Mouse (Mus musculus) layer of hippocampus, adult 9-11 months (tissue): Measurements from ENCODE around the gene Klhl13.
A peak's percentile ranks its signal among the peaks of the same experiment; 100 is the strongest.

Experiments
- DNase-seq: peaks from one replicate; pipeline ENCODE4 v3.0.0; 2022

Klhl13 gene

GRCm38 (mm10) chrX:23364514-23365381 is at the start of gene Klhl13:
Klhl13 (minus strand) TSS chrX:23365082.
- DNase-seq, result peak; percentile 16

- no peak for DNase-seq
These were observed 44.6 kb upstream of the Klhl13 start for GRCm38 (mm10) chrX:23409296-23410149.

- DNase-seq, result no peak
These were observed 23.8 kb upstream of the Klhl13 start for GRCm38 (mm10) chrX:23388716-23389115.

GRCm38 (mm10) chrX:23363441-23363840 is 1.4 kb downstream of the Klhl13 start:
- no peak for DNase-seq

GRCm38 (mm10) chrX:23360446-23360845 is 4.4 kb downstream of the Klhl13 start:
- DNase-seq, result no peak

GRCm38 (mm10) chrX:23350083-23350482 is 14.8 kb downstream of the Klhl13 start:
- no peak for DNase-seq

- DNase-seq, result no peak
These were observed 36.8 kb downstream of the Klhl13 start for GRCm38 (mm10) chrX:23328116-23328515.

- DNase-seq, result no peak
These were observed 46.0 kb downstream of the Klhl13 start for GRCm38 (mm10) chrX:23318857-23319256.

- peak; percentile 41 for DNase-seq
These were observed 68.8 kb downstream of the Klhl13 start for GRCm38 (mm10) chrX:23295952-23296598.

- DNase-seq, result no peak
These were observed 79.5 kb downstream of the Klhl13 start for GRCm38 (mm10) chrX:23285442-23285817.

GRCm38 (mm10) chrX:23284530-23285441 is 80.1 kb downstream of the Klhl13 start:
- DNase-seq, result no peak

- DNase-seq, result no peak
These were observed 97.3 kb downstream of the Klhl13 start for GRCm38 (mm10) chrX:23267601-23268000.

GRCm38 (mm10) chrX:23248752-23249151 is 116.1 kb downstream of the Klhl13 start:
- no peak for DNase-seq
